Mouse (Mus musculus) liver, adult 2 months (tissue): Measurements from ENCODE around the gene Tubg2. TPM values are rescaled to one million over a fixed set of nuclear protein-coding genes. Genes with fewer than 3 reads are reported as not detected.

Experiments
- DNase-seq: peaks from one replicate; pipeline ENCODE4 v3.0.0-alpha.2; 2011; ENCODE audit warnings: low read depth, low spot score; ENCODE audit errors: extremely low read depth
- H3K27ac ChIP-seq: fragments of 200-500 bp; replicated peaks from 2 replicates; pipeline ENCODE4 v1.5.1; 2012; ENCODE audit warnings: low read depth, mild to moderate bottlenecking, control low read depth, inconsistent platforms, low read length; ENCODE audit not compliant: insufficient read depth
- H3K27me3 ChIP-seq: fragments of 200-500 bp; 2 replicates; pipeline ENCODE4 v1.6.1; 2012; ENCODE audit warnings: mild to moderate bottlenecking, moderate library complexity, low read length, inconsistent platforms; ENCODE audit not compliant: control insufficient read depth, insufficient read depth
- H3K36me3 ChIP-seq: fragments of 200-500 bp; 2 replicates; pipeline ENCODE4 v1.6.1; 2012; ENCODE audit warnings: low read length, inconsistent platforms; ENCODE audit not compliant: control insufficient read depth, insufficient read depth
- H3K4me1 ChIP-seq: fragments of 200-500 bp; 2 replicates; pipeline ENCODE4 v1.6.1; 2011; ENCODE audit warnings: low read length; ENCODE audit not compliant: control insufficient read depth, insufficient read depth
- H3K4me3 ChIP-seq: fragments of 200-500 bp; 2 replicates; pipeline ENCODE4 v1.5.1; 2011; ENCODE audit warnings: low read depth, mild to moderate bottlenecking, control low read depth, low read length, moderate library complexity; ENCODE audit not compliant: insufficient read depth
- H3K79me2 ChIP-seq: fragments of 200-500 bp; 2 replicates; pipeline ENCODE4 v1.6.1; 2012; ENCODE audit warnings: inconsistent platforms, mild to moderate bottlenecking, low read length, moderate library complexity; ENCODE audit not compliant: control insufficient read depth, insufficient read depth
- H3K9ac ChIP-seq: fragments of 200-500 bp; 2 replicates; pipeline ENCODE4 v1.6.1; 2012; ENCODE audit warnings: low read depth, mild to moderate bottlenecking, control low read depth, inconsistent platforms, low read length
- CTCF ChIP-seq: fragments of 200-500 bp; IDR thresholded peaks from 2 replicates; pipeline ENCODE4 v1.5.1; 2011; ENCODE audit warnings: low read depth, low read length, control low read depth
- POLR2A ChIP-seq: fragments of 200-500 bp; IDR thresholded peaks from 2 replicates; pipeline ENCODE4 v1.6.1; 2011; ENCODE audit warnings: low read length, control low read depth; ENCODE audit not compliant: insufficient read depth; ENCODE audit errors: extremely low read depth
- WGBS: fragments of 180-500 bp; shearing (Covaris S2); methylation state at CpG from one replicate; pipeline ENCODE4 v1.1.7; 2018; 5-methylcytosine and 5-hydroxymethylcytosine counted together
- polyA plus RNA-seq: library from polyadenylated mRNA; depleted of rRNA; stranded (reverse); fragments of >200 nt; gene quantifications from 2 replicates; pipeline ENCODE4 v1.2.3, GENCODE M21; 2012
- total RNA-seq: library from RNA; depleted of rRNA; stranded (reverse); fragments of >200 nt; gene quantifications from 2 replicates; pipeline ENCODE4 v1.2.3, GENCODE M21; 2014

Tubg2 gene
- total and polyA plus RNA-seq, 2 experiments = 0.10 TPM; not detected in 1

GRCm38 (mm10) chr11:101164677-101165580 is 9.2 kb downstream of the Tubg2 start:
- 83% methylated on average over 35 of the region's 35 CpGs for WGBS
- Histone ChIP-seq H3K27me3 (no peaks in the 10 kb centered on the region), H3K27ac (no peak overlapping the region), H3K9ac (no peak overlapping the region), H3K36me3 (peaks cover 32% of the 10 kb centered on the region), H3K4me1 (peaks cover 6% of the 10 kb centered on the region), H3K4me3 (no peak overlapping the region), H3K79me2 (peaks cover 8% of the 10 kb centered on the region; the same call in 1 of the 2 replicates)
- no peak for TF ChIP-seq POLR2A
- no peak for TF ChIP-seq CTCF
- no peak for DNase-seq

DNA sequence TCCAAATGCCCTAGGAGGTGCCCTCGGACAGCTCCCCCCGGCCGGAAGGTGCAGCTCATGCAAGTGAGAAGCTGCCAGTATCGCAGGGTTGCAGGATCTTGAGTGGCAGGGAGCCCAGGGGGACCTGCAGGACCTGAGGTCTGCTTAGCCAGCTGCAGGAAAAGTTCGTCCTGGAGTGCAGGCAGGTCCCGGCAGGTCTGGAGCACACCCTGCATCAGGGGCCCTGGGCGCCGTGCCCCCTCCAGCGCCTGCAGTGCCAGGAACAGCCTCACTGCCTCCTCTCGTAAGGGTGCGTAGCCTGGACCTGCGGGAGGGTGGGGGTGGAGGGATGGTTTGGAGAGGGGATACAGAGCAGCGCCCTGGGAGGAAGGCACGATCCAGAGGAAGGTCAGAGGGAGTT is 10.7 kb downstream of the Tubg2 start:
- Histone ChIP-seq H3K9ac (no peak overlapping the region), H3K4me3 (no peak overlapping the region), H3K4me1 (peaks cover 10% of the 10 kb centered on the region), H3K79me2 (peaks cover 12% of the 10 kb centered on the region; the same call in 1 of the 2 replicates), H3K36me3 (peaks cover 32% of the 10 kb centered on the region), H3K27me3 (no peaks in the 10 kb centered on the region), H3K27ac (no peak overlapping the region)
- WGBS = 92% methylated on average over 14 of the region's 14 CpGs
- DNase-seq = no peak
- TF ChIP-seq CTCF (no peak), POLR2A (no peak)

DNA sequence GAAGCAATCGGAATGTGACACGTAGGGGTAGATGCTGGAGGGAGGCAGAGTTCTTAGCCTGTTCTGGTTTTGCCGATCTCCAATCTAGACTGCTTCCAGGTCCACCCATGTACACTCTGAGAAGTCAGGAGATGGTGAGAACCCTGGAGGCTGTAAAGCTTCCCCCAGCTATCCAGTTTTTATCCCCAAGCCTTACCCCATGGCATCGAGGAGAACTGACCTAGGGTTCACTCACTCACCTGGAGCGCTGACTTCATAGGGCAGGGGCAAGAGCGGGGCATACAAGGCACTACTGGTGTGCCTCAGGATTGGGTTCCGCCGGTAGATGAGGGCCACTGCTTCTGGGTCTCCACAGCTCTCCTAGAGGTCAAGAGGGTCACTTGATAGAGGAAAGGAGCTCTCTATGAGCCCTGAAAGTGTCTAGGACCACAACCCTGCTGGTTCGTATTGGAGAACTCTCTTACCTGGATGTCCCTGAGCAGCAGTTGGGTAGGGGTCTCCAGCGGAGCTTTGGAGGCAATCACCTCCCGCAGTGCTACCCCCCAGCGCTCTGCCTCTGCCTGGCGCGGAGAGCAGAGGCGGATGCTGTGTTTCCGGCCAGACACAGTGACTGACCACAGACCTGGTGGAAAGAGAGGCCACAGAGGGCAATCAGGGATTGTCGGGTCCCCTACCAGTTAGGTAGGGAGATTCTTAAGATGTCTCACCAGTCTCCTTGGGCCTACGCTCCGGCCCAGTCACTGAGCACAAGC is 11.7 kb downstream of the Tubg2 start:
- Histone ChIP-seq H3K27ac (no peak overlapping the region), H3K9ac (no peak overlapping the region), H3K4me3 (no peak overlapping the region), H3K4me1 (peaks cover 10% of the 10 kb centered on the region), H3K36me3 (peaks cover 32% of the 10 kb centered on the region), H3K79me2 (peaks cover 12% of the 10 kb centered on the region; the same call in 1 of the 2 replicates), H3K27me3 (no peaks in the 10 kb centered on the region)
- DNase-seq = no peak
- no peak for TF ChIP-seq CTCF
- TF ChIP-seq POLR2A = no peak
- WGBS = 93% methylated on average over 19 of the region's 19 CpGs

DNA sequence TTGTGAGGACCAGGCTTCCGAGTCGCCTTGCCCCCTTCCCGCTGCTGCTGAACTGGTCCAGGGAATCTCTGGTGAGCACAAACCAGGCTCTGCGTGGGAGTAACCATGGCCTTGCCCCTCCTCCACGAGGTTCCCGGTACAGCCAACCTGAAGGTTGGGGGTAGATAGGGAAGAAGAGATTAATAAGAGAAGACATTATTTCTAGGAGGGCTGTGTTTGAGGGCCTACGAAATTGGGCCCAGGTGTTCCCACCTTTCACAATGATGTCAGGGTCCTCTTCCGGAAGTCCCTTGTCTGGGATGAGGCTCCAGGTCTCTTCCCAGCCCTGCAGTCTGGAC is 12.2 kb downstream of the Tubg2 start:
- DNase-seq = no peak
- H3K79me2 ChIP-seq = peaks cover 12% of the 10 kb centered on the region; the same call in 1 of the 2 replicates
- no peak overlapping the region for H3K4me3 ChIP-seq
- WGBS = 87% methylated on average over 8 of the region's 8 CpGs
- H3K9ac ChIP-seq = no peak overlapping the region
- H3K36me3 ChIP-seq = peaks cover 32% of the 10 kb centered on the region
- H3K27me3 ChIP-seq = no peaks in the 10 kb centered on the region
- H3K4me1 ChIP-seq = peaks cover 11% of the 10 kb centered on the region
- TF ChIP-seq CTCF = no peak
- TF ChIP-seq POLR2A = no peak
- no peak overlapping the region for H3K27ac ChIP-seq

DNA sequence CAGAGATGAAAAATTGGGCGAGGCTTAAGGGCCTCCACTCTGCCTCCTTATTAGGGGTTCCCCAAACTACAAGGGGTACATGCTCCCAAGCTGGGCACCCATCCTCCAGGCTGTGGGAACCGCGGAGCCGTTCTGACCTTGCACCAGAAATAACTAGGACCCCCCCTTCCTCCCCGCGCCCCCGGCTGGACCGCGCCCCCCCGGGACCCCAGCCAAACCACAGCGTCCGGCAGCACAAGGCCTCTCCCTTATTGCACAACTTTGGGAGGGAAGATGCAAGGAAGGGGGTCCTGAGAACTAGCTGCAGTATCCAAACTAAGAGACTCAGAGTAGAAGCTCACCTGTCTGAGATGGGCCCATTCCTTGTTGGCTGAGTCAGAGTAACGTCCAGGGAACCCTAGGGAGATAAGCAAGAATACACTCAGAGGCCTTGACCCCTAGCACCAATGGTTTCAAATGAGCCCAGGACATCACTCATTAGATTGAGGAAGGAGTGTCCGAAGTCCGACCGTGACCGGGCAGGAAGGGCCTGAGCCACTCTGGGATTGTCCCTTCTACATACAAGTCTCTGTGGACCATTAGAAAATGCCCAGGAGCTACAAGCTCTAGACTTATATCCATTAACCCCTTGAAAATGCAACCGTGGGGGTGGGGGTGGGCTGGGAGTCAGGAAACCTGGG is 12.7 kb downstream of the Tubg2 start:
- no peak overlapping the region for H3K4me3 ChIP-seq
- H3K27ac ChIP-seq = no peak overlapping the region
- peaks cover 15% of the 10 kb centered on the region for H3K4me1 ChIP-seq
- TF ChIP-seq CTCF (no peak), POLR2A (no peak)
- H3K36me3 ChIP-seq = peaks cover 32% of the 10 kb centered on the region
- no peak for DNase-seq
- 56% methylated on average over 18 of the region's 18 CpGs for WGBS
- H3K27me3 ChIP-seq = no peaks in the 10 kb centered on the region
- H3K79me2 ChIP-seq = peaks cover 12% of the 10 kb centered on the region; the same call in 1 of the 2 replicates
- H3K9ac ChIP-seq = no peak overlapping the region
